Mouse (Mus musculus): Measurements from ENCODE around the gene Arhgap18. TPM values are rescaled to one million over a fixed set of nuclear protein-coding genes. Genes with fewer than 3 reads are reported as not detected.

Gene Arhgap18
- total RNA-seq, 2 experiments from 2014 or later = 6.7 to 7.2 TPM

DNA sequence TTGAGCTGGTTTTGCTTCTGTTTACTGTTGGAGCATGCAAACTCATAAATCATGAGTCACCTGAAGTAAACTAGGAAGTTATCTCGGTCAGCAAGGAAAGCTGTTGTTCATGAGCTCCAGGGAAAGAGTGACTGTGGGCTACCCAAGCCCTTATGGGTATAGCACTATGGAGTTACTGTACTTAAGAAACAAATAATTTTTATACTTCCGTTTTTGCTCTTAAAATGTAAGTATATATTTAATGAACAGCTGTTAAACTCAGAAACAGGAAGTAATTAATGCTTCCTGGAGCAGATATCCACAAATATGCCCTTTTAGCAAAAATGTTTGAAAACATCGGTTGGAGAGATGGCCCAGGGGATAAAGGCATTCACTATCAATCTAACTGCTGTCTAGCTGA is 27.4 kb downstream of the Arhgap18 start:
- no peak for DNase-seq

DNA sequence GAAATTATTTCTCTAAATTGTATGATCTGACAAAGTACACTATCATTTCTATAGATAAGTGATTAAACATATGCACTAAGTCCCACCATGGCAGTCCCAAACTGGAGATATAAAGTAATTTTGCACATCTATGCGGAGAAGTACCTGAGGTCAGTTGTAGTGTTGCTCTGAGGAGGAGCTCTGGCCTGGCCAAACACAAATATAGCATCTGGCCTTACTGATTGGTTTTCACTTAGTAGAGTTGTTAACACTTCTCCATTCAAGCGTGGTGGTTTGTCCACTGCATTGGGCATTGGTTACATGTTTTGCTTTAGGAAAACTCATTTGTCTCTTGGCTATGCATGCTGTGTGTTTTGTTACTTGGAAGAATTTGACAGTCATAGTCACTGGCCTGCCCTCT is 36.5 kb downstream of the Arhgap18 start:
- no peak for DNase-seq

DNA sequence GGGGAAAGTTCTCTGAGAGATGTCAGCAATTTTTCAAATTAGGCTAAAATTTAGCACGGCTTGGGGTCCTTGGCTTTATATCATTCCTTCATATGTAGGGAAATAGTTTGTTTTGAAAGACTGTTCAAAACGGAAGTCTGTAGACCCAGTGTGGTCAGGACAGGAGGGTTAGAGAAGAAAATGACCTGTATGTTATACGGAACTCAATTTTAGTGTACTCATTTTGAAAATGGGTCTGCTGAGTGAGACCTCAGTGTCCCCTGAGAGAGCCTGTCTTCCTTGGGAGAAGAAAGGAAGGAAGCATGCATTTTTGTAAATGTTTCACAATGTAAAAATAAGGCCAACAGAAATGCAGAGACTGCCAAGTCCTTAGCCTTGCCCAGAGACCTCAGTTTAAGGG is 38.6 kb downstream of the Arhgap18 start:
- DNase-seq = no peak

DNA sequence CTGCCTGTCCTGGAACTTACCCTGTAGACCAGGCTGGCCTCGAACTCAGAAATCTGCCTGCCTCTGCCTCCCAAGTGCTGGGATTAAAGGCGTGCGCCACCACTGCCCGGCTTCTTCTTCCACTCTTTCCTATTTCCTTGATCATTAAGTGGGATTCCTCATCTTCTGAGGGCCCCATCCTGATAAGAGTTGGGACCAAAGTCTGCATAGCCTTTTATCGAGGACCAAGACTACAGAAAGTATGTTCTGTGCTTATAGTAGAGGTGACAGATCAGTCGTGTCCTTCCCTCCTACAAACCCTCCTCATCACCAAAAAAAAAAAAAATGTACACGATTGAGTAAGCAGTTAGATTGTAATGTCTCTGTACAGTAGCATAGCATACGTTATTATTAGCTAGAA is 39.8 kb downstream of the Arhgap18 start:
- no peak for DNase-seq

DNA sequence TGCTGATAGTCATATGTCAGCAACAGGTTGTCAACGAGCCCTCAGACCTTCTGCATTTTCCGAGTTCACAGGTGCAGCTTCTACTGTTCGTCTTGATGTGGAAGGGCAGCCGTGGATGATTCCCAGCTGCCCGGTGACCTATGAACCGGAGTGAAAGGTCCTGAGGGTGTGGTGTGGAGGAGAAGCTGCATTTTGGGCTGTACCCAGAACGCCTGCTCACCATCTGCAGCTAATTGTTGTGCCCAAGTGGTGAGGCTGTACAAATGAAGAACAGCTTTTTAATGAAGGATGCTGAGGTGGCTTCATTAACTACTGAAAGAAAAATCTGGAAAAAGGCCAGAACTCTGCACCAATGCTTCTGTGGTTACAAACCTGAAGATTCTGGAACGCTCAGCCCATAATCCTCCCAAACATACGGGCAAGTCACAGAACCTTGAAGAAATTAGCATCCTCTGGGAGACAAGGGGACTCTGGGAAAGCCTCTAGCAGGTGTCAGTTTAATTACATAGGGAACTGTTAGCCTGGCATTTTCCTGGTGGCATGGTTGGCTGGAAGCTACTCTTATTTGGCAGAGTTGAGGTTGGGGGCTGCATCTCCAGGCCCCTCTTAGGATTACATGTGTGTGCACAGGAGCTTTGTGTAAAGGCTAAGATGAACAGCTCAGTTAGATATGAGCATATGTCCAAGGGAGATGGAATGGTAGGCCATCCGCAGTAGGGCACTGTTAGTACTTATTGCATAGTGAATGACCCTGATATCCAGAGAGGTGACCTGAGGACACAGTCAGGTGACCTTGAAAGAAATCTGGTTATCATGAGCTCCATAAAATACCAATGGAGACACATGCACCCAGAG is 43.4 kb downstream of the Arhgap18 start:
- peak in 1 of 2 experiments; percentile 4 for DNase-seq

DNA sequence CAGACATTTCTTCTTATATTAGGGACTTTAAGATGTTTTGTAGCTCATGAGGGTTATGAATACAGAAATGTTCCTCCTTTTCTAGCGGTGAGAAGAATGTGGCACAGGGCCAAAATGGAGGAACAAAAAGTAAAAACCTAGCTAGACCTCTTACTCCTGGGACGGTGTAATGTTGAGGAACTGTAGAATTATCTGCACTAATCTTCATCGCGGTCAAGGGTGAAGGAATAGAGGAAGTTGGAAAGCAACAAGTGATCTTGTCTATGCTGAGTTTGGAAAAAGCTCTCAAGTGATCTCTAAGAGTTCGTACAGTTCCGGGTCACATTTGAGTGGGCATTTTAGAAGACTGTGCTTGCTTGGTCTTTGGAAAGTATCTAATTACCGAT is 44.1 kb downstream of the Arhgap18 start:
- no peak for DNase-seq

DNA sequence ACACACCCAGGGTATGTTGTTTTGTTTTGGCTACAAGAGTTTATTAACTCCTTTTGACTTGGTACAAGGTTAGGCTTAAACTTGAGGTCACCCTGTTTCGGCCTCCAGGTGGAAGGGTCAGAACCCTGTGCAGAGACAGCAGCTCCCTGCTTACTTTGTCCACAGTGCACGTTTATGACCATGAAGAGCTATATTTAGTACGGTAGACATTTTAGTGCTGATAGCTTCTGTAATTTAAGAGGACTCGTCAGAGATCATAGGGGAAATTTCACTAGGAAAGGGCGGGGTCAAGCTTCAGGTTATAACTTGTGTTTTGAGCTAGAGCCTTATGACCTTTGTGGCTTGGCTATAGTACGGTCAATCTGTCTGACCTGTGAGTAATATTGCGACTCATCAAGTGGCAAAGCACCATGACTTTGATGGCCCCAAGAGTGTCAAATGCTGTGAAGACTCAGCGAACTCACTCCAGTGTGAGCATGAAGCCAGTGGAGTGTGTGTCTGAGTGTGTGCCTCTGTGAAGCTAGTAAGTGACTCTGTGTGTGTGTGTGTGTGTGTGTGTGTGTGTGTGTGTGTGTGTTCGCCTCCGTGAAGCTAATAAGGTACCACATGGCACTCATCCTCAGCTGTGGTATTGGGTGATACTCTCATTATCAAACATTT is 45.7 kb downstream of the Arhgap18 start:
- DNase-seq = no peak

DNA sequence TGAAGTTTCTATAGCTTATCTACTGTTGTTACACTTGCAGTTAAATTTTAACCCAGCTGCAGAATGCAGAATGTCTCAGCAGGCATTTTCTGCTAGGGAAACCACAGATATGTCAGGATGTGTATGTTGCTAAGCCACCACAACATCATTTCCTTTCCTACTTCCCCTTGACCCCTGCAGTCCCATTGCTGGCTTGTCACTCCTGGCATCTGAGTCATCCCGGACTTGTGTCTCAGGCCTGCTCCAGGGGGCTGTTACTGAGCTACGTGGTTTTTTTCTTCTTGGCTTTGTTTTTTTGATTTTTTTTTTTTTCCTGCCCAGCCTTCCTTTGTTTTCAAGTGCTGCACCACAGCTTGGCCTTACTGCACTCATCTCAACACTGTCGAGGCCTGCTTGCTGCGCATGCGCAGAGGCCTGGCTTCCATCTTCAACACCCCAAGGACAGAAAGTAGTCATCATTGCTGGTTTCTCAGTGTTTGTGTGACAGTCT is 46.4 kb downstream of the Arhgap18 start:
- no peak for DNase-seq

DNA sequence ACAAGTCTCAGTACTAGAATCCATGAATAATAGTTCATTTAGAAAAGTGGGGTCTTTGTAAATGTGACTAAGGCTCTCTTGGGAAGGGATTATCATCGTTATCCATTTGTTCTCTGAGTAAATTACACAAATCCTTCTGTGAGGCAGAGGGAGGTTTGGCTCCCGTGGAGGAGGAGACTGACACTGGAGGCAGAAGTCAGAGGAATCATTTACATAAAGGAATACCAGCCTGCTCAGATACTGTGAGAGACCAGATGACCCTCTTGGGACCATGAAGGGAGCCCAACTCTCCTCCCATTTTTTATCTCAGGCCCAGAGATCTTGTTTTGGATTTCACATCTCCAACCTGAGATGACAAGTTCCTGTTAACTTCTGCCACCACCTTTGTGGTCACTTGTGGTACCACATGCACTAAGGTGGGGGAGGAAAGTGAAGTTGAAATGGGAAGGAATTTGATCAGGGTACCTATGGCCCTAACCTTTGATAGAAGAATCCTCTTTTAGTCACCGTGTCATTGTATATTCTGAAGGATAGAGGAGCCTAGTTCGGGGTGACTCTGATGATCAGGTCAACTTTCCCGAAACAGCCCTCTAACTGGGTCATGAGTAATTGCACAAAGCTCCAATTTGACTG is 51.2 kb downstream of the Arhgap18 start:
- no peak for DNase-seq

DNA sequence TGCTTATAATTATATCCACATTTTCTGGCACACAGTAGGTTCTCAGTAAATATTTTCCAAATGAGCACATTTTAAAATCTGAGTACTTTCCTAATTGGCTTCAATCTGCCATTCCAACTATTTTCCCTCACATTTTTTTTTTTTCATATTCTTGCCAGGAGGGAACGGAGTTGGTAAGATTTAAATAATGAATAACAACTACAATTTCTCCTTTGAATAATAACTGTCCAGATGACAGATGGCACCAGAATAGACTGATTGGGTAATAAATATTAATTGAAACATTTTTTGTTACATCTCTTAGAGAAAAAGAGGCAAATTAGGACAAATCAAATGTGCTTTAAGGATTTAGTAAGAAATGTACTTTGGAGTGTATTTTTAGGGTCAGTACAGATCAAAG is 51.8 kb downstream of the Arhgap18 start:
- DNase-seq = no peak

DNA sequence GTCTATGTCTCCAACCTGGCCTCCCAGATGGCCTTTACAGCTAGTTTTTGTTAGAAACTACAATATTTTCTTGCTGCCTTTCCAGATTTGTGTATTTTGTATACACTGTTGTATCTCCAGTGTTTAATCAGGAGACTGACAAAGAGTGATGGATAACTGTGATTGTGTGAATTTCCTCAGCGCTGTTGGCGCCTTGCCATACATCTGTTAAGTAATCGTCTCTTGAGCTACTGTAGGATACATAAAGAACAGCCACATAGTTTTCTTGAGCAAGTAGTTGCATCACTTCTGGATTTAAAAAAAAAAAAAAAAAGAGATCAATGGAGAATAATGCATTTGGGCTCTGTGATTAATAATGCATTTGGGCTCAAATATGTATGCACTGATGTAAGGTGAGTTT is 52.9 kb downstream of the Arhgap18 start:
- no peak for DNase-seq

DNA sequence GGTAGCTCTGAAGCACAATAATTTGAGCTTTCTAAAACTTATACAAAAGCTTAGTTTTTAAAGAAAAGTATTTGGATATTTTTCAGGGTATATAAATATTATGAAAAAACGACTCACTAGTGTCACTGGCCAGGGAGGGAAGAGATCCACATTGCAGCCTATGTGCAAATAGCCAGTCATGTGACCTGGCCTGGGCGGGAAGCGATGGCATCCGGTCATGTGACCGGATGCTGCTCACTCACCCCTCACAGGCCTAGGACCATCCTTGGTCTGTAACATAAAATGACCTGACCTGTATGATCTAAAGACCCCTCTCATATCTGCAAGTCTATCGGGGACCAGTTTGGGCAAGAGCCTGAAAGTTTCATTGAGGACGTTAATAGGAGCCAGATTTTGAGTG is 56.8 kb downstream of the Arhgap18 start:
- DNase-seq = no peak

DNA sequence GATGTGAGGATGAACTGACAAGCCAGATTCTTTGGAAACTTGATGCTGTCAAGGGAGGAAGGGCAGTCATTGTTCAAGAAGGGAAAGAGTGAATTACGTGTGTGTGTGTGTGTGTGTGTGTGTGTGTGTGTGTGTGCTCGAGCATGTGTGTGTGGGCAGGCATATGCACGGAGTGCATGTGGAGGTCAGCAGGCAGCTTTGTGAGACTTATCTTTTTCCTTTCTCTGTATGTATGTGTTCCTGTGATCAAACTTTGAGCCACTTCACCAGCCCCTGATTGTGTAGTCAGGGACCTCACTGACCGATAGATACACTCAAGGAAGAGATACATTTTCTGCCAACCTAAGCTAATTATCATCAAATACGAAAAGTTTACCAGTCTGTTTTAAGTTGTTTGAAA is 57.6 kb downstream of the Arhgap18 start:
- DNase-seq = no peak

DNA sequence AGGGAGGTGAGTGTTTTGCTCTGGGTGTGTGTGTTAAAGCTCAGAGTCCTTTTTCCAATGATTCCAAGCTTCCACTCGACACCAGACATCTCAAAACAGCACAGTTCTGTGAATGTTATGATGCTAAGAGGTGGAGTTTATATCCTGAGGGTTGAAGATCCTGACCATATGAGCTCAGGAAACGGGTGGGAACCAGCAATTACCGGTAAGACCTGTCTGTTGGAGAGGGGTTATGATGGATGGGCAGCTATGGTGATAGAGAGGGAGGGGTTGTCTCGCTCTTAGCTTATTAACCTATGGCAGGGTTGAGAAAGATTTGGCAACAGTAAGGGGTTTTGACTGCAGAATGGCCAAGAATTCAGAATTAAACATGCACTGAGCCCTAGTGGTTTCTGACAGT is 58.1 kb downstream of the Arhgap18 start:
- no peak for DNase-seq

DNA sequence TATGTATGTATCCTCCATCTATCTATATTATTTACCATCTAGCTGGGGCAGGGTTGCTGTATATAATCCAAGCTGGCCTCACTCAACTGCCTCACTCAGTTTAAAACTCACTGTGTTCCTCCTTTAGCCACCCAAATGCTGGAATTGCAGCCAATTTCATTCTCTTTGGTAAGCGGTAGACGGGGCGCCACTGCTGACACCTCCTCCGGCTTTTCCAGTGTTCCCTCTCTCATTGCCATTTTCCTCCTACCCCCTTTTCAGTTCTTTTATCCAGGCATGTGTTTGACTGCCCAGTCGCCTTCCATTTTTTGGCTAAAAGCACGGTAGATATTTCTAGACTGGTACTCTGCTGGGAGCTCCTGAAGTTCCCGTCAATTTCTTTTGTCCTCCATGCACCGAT is 62.4 kb downstream of the Arhgap18 start:
- peak in 1 of 2 experiments; percentile 5 for DNase-seq

DNA sequence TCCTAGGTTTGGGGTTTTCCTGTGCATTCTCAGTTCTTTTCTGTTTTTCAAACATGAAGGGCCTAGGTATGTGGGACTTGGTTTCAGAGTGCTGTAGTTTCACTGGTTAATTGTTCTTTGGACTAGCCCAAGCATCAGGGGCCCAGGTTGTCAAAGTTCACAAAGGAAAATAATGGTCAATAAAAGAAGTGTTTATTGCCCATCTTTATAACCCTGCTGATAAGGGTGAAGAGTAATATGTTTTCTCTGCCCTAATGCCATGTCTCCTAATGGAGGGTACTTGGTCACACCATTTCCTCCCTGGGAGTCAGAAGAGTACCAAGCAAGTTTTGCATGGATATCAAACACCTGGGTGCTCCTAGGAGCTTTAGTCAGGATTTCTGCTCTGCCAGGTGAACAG is 67.1 kb downstream of the Arhgap18 start:
- no peak for DNase-seq

DNA sequence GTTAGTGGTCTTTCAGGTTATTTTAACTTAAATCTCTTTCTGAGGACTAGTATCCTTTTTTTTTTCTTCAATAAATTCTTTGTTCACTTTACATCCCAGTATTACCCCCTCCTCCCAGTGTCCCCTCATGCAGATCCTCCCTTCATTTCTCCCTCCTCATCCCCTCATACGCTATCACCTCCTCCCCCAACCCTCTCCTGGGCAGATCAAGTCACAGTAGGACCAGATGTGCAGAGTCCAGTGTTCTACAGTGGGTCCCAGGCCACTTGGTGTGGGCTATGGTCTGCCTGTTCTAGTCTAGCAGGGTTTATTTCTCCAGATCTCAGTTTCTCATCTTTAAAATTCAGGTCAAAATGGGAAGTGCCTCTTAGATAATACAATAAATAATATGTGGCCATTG is 67.7 kb downstream of the Arhgap18 start:
- DNase-seq = no peak

DNA sequence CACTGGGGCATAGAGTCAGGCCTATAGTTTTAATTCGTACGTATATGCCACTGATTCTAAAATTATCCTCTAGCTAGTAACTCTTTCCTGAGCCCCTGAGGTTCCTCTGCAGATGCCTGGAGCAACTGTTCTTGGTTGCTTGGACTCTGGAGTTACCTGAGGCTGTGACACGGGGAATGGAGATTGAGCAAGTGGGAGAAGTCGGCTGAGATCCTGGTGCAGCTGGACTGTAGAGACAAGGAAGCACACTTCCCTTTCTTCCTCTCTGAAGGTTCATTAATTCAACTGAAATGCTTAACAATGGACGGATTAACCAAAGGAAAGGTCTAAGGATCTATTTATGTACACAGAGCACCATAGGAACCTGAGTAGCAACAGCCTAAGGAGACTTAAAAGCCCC is 70.8 kb downstream of the Arhgap18 start:
- no peak for DNase-seq

DNA sequence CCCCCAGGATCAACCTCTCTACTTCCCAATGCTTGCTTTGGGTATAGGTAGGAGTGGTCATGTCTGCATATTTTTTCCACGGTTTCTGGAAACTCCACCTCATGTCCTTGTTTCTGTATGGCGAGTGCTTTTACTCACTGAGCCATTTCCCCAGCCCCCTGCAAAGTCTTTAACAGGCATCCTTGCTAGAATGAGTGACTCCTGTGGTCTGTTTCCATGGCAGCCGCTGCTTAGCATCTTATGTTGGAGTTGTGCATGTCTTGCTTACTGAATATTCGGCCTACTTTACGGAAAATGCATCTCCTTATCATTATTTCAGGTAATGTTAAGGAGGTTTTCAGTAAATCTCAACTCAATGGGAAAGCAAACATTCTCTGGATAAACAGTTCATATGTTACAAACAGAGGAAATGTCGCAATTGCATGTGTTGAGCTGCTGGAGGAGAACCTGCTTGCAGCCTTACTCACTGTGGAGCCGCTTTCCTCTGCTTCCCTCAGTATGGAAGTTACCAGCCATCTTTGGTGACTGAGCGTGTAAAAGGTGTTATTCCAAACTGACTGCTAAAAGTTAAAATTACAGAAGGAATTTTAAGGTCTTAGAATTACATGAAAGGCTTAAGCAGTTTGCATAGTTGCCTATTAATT is 72.1 kb downstream of the Arhgap18 start:
- DNase-seq = no peak

DNA sequence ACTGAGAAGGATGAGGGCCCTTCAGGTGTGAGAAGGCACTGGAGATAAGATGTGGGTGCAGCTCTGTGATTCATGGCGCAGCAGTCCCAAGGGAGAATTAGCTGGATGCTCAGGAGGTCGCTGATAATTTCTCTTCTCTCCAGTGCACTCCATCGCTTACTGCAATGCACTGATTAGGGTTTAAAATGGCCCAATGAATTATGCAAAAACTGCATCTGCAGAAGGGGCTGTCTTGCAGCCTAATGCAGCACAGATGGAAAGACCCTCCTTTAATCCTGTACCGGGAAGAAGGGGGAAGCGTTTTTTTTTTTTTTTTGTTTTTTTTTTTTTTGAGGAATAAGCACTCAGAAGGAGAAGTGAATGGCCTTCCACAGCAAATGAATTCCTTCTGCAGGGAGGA is 74.1 kb downstream of the Arhgap18 start:
- DNase-seq = no peak

DNA sequence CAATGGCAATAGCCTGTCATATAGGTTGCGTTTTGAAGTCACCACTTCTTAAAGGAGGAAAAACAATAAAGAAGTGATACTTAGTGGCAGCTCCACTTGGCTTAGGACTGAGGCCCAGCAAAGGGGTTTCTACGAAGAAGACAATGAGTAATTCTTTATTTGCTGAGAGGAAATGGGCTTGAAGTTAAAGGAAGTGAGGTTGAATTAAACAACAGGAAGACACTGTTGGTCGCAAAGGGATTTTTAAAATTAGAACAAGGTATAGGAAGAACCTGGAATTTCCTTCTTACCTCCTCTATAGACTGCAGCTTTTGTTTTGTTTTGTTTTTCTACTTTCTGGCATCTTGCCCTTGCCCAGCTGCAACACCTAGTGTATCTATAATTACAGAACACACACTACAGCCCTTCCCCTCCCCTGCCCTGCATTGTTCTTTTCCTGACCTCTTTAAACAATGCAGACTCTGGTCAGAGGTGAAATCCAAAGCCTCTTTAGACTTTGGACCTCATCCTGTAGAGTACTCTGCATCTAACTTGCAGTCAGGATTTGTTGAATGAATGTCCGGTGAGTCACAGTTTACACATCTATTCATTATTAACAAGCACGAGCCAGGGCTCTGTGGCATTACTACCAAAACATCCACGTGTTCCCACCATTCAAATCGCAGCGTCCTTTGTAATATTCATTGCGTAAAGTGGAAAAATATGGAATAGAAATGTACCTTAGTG is 75.4 kb downstream of the Arhgap18 start:
- no peak for DNase-seq

DNA sequence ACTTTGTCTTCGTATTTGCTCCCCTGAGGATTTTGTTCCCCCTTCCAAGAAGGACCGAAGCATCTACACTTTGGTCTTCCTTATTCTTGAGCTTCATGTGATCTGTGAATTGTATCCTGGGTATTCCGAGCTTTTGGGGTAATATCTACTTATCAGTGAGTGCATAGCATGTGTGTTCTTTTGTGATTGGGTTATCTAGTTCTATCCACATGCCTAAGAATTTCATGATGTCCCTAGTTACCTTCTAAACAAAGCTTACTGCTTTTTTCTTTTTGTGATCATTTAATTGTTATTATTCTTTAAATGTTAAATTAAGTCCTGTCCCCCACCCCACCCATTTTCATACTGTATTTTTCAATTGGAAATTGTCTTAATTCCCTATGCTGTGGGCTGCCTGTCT is 78.8 kb downstream of the Arhgap18 start:
- no peak for DNase-seq
